Mouse (Mus musculus) gastrocnemius, adult 2 months (tissue): Measurements from ENCODE around the gene Gm21637. TPM values are rescaled to one million over a fixed set of nuclear protein-coding genes. Genes with fewer than 3 reads are reported as not detected.
"Not testable (repeated sequence)": the region's sequence is repeated elsewhere in the genome, so short reads cannot be mapped to it uniquely, and the experiment has no call there.

Source experiments
- DNase-seq: peaks from one replicate; pipeline ENCODE4 v3.0.0; 2022
- H3K27ac ChIP-seq: fragments of 200-600 bp; 2 replicates; pipeline ENCODE4 v1.8.1; 2022; ENCODE audit warnings: mild to moderate bottlenecking
- H3K4me3 ChIP-seq: fragments of 200-600 bp; 2 replicates; pipeline ENCODE4 v1.8.1; 2022; ENCODE audit warnings: mild to moderate bottlenecking, moderate library complexity
- intact Hi-C: fragments of 180-260 bp; cut with DNase I; formaldehyde crosslinking; loops from one replicate; pipeline ENCODE4 v1.15.1; 2025
- long read RNA-seq, 2 experiments: library from polyadenylated mRNA; stranded (forward); transcript quantifications; one replicate each; pipeline ENCODE4 v2.0.0; 2021
- total RNA-seq, 2 experiments: library from RNA; stranded (reverse); gene quantifications; 2 replicates each; pipeline ENCODE4 v1.2.3; 2021

Gene Gm21637
- not detected for total RNA-seq
- long read RNA-seq, experiment 1 = 0 reads
- long read RNA-seq, experiment 2 = 0 reads

DNA sequence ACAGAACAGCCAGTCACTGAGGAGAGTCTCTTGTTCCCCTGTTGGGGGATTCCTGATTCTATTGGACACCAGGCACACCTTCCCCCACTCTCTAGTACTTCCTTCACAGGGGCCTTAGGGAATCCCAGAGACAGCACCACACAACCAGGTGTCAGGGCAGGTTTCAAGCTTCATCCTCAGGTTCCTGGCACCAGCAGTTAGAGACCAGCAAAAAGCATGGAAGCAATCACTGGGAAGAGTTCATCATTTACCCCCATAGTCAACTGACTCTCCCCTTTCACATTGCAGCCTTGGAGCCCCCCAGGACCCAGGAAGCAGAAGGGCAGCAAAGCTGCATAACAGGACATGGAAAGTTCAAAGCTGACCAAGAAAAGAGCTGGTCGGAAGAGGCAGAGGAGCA lies at the start of gene Gm21637:
Gene Gm21637 (plus strand): TSS at position 301 of the 400 bp plus-strand sequence.
- intact Hi-C loops, H3K4me3 ChIP-seq, H3K27ac ChIP-seq, DNase-seq: not testable (repeated sequence)

Other genes starting within 250 kb of the Gm21637 start
- gene Btbd35f25, start 244.9 kb upstream of the Gm21637 start, total RNA-seq = not detected
- gene Btbd35f22, start 85.8 kb downstream of the Gm21637 start, total RNA-seq = not detected